Mouse (Mus musculus): ENCODE measurements around the gene Ccdc36. TPM values are rescaled to one million over a fixed set of nuclear protein-coding genes. Genes with fewer than 3 reads are reported as not detected.

The Ccdc36 gene
- polyA plus RNA-seq, 1 experiment from 2014 or later, result 1.6 TPM

Other genes with a start within 250 kb of the Ccdc36 start
- gene Bsn, start 238.1 kb downstream of the Ccdc36 start, polyA plus RNA-seq (2015; fragmentation: Nextera tagmentation; extraction: Ambion mirVana), result 0.75 and 0.77 TPM in 2 replicates
- 141 and 147 TPM in 2 replicates for gene Dag1, start 164.5 kb downstream of the Ccdc36 start, polyA plus RNA-seq (2015; fragmentation: Nextera tagmentation; extraction: Ambion mirVana)
- 31.3 and 41.0 TPM in 2 replicates for gene Nicn1, start 138.1 kb downstream of the Ccdc36 start, polyA plus RNA-seq (2015; fragmentation: Nextera tagmentation; extraction: Ambion mirVana)
- gene Amt, start 131.6 kb downstream of the Ccdc36 start, polyA plus RNA-seq (2015; fragmentation: Nextera tagmentation; extraction: Ambion mirVana), result 35.9 and 38.0 TPM in 2 replicates
- 462 and 484 TPM in 2 replicates for gene Rhoa, start 122.4 kb downstream of the Ccdc36 start, polyA plus RNA-seq (2015; fragmentation: Nextera tagmentation; extraction: Ambion mirVana)
- gene Tcta, start 122.3 kb downstream of the Ccdc36 start, polyA plus RNA-seq (2015; fragmentation: Nextera tagmentation; extraction: Ambion mirVana), result 31.6 and 32.2 TPM in 2 replicates
- 695 and 743 TPM in 2 replicates for gene Gpx1, start 89.6 kb downstream of the Ccdc36 start, polyA plus RNA-seq (2015; fragmentation: Nextera tagmentation; extraction: Ambion mirVana)
- 95.2 and 105 TPM in 2 replicates for gene Usp4, start 80.6 kb downstream of the Ccdc36 start, polyA plus RNA-seq (2015; fragmentation: Nextera tagmentation; extraction: Ambion mirVana)
- gene 1700102P08Rik, start 35.7 kb downstream of the Ccdc36 start, polyA plus RNA-seq (2015; fragmentation: Nextera tagmentation; extraction: Ambion mirVana), result 0.54 and 0.61 TPM in 2 replicates
- gene BC048562, start 8.0 kb upstream of the Ccdc36 start, polyA plus RNA-seq (2015; fragmentation: Nextera tagmentation; extraction: Ambion mirVana), result not detected in 2 replicates
- gene Ccdc71, start 32.0 kb upstream of the Ccdc36 start, polyA plus RNA-seq (2015; fragmentation: Nextera tagmentation; extraction: Ambion mirVana), result 61.6 and 62.9 TPM in 2 replicates
- 31.0 and 37.8 TPM in 2 replicates for gene Klhdc8b, start 33.1 kb upstream of the Ccdc36 start, polyA plus RNA-seq (2015; fragmentation: Nextera tagmentation; extraction: Ambion mirVana)
- gene Lamb2, start 51.3 kb upstream of the Ccdc36 start, polyA plus RNA-seq (2015; fragmentation: Nextera tagmentation; extraction: Ambion mirVana), result 48.8 and 56.6 TPM in 2 replicates
- 69.3 and 78.8 TPM in 2 replicates for gene Usp19, start 62.1 kb upstream of the Ccdc36 start, polyA plus RNA-seq (2015; fragmentation: Nextera tagmentation; extraction: Ambion mirVana)
- gene Qars, start 79.2 kb upstream of the Ccdc36 start, polyA plus RNA-seq (2015; fragmentation: Nextera tagmentation; extraction: Ambion mirVana), result 105 and 111 TPM in 2 replicates
- gene Qrich1, start 88.3 kb upstream of the Ccdc36 start, polyA plus RNA-seq (2015; fragmentation: Nextera tagmentation; extraction: Ambion mirVana), result 122 and 125 TPM in 2 replicates
- 187 and 198 TPM in 2 replicates for gene Impdh2, start 131.8 kb upstream of the Ccdc36 start, polyA plus RNA-seq (2015; fragmentation: Nextera tagmentation; extraction: Ambion mirVana)
- gene Ndufaf3, start 138.9 kb upstream of the Ccdc36 start, polyA plus RNA-seq (2015; fragmentation: Nextera tagmentation; extraction: Ambion mirVana), result 41.5 and 43.1 TPM in 2 replicates
- gene Dalrd3, start 141.4 kb upstream of the Ccdc36 start, polyA plus RNA-seq (2015; fragmentation: Nextera tagmentation; extraction: Ambion mirVana), result 155 and 180 TPM in 2 replicates
- gene Wdr6, start 150.3 kb upstream of the Ccdc36 start, polyA plus RNA-seq (2015; fragmentation: Nextera tagmentation; extraction: Ambion mirVana), result 123 and 139 TPM in 2 replicates
- 9.1 and 11.7 TPM in 2 replicates for gene P4htm, start 169.2 kb upstream of the Ccdc36 start, polyA plus RNA-seq (2015; fragmentation: Nextera tagmentation; extraction: Ambion mirVana)
- gene Arih2, start 220.9 kb upstream of the Ccdc36 start, polyA plus RNA-seq (2015; fragmentation: Nextera tagmentation; extraction: Ambion mirVana), result 50.1 and 51.0 TPM in 2 replicates
- 50.0 and 51.8 TPM in 2 replicates for gene Slc25a20, start 233.6 kb upstream of the Ccdc36 start, polyA plus RNA-seq (2015; fragmentation: Nextera tagmentation; extraction: Ambion mirVana)